Mouse (Mus musculus) fat pad, adult 2 months (tissue): ENCODE results near the gene Cspg5.

Source experiments
- DNase-seq: peaks from one replicate; pipeline ENCODE4 v3.0.0-alpha.2; 2011; ENCODE audit warnings: low read depth, low spot score; ENCODE audit errors: extremely low read depth

Cspg5 gene

DNA sequence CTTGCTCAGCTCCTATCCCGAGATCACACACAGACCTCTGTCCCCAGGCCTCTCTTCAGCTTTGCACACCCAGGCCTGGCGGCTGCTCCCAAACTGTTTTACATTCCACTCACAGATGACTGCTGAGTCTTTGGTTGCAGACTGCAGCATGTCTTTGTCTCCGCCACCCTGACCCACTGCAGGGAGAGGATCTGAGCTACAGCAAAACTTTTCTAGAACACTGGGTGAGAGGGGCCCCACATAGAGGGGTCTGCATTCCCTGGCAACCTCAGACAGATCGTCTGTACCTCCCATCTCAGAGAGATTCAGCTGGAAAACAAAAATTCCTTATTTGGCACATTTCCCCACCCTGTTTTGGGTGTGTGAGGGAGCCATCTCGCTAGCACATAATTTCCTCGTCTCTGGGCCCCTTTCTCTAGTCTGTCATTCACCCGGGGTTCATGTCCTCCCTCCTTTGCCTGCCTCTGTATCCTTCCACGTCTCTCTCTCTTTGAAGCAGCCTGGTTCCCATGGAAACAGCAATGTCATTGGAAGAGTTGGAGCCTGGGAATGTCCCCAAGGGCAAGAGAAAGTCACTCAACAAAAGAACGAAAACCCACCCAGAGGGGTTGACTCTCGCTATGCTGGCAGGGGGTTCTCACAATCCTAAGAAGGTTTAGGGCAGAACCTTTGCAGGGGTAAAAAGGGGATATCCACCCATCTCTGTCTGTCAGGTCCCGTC lies 6.4 kb downstream of the Cspg5 start:
- DNase-seq: no peak

DNA sequence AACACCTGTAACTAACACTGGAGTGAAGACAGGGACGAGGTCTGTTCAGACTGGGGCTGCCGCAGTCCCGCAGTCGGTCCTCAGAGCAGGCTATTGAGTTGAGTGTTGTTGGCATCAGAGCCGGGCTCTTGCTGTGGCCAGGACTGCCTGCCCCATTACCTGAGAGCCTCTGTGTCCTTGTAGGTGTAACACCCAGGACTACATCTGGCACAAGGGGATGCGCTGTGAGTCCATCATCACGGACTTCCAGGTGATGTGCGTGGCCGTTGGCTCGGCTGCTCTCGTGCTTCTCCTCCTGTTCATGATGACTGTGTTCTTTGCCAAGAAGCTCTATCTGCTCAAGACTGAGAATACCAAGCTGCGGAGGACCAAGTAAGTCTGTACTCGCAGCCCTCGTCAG lies 7.2 kb downstream of the Cspg5 start:
- no peak for DNase-seq

DNA sequence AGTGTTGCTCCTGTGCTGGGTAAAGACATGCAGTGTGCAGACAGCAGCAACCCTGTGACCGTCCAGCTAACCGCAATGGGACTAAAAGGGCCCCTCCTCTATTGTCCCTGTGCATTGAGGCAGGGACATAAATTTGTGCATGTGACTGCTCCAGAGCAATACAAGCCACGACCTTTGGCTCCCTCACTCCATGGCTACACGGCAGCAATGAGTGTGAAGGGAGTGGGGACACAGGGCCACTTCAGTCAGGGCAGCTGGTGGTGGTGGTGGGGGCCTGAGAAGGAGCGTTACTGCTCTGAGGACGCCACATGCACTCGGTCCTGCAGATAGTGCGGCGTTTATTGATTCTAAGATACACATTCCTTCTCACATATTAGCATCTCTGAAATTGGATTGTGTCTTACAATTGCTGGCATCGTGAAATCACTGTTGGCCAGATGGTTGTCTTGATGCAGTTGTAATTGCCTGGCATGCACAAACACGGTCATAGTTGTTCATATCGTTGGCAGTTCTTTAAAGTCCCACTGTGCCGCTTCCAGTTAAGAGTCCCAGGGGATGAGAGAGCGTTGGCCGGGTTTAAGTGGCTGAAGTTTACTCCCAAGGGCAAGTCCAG lies 11.9 kb downstream of the Cspg5 start:
- DNase-seq: no peak

- no peak for DNase-seq
Observed at GRCm38 (mm10) chr9:110258646-110259045, 15.1 kb downstream of the Cspg5 start.

- DNase-seq: no peak
Observed at GRCm38 (mm10) chr9:110259118-110259517, 15.5 kb downstream of the Cspg5 start.

DNA sequence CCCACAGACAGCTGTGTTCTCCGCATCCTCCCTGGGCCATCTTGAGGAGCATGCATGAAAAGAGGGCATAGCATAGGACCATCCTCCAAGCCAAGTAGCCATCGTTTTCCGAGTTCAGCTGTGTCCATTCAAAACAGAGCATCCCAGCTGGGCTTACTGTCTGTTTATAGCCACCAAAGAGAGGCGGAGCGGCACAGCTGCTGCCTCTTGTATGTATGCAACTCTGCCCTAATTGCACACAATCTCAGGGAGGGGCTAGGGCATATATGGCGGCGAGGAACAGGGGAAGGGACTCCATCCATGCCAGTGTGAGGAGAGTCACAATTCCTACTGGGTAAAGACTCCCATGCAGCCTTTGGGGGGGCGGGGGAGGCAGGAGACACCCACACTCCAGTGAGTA lies 19.6 kb downstream of the Cspg5 start:
- no peak for DNase-seq

- no peak for DNase-seq
Observed at GRCm38 (mm10) chr9:110264991-110265390, 21.4 kb downstream of the Cspg5 start.

- DNase-seq: no peak
Observed at GRCm38 (mm10) chr9:110268416-110268815, 24.8 kb downstream of the Cspg5 start.

- no peak for DNase-seq
Observed at GRCm38 (mm10) chr9:110272330-110272729, 28.7 kb downstream of the Cspg5 start.

GRCm38 (mm10) chr9:110273507-110273906 lies 29.9 kb downstream of the Cspg5 start:
- DNase-seq: no peak

DNA sequence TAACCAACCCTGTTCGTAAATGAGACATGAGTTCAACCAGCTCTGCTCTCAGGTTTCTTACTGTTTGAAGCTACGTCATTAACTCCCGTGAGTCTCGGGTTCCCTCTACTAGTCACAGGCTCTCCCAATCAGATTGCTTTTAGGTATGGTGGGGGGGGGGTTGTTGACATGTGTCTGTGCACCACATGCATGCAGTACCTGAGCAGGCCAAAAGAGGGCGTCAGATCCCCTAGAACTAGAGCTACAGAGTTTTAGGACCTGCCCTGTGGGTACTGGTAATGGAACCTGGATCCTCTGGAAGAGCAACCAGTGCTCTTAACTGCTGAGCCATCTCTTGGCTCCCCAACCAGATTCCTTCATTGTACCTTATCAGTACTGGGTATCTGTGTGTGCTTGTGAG lies 32.3 kb downstream of the Cspg5 start:
- no peak for DNase-seq

- DNase-seq: no peak
Observed at GRCm38 (mm10) chr9:110277431-110277881, 33.9 kb downstream of the Cspg5 start.

DNA sequence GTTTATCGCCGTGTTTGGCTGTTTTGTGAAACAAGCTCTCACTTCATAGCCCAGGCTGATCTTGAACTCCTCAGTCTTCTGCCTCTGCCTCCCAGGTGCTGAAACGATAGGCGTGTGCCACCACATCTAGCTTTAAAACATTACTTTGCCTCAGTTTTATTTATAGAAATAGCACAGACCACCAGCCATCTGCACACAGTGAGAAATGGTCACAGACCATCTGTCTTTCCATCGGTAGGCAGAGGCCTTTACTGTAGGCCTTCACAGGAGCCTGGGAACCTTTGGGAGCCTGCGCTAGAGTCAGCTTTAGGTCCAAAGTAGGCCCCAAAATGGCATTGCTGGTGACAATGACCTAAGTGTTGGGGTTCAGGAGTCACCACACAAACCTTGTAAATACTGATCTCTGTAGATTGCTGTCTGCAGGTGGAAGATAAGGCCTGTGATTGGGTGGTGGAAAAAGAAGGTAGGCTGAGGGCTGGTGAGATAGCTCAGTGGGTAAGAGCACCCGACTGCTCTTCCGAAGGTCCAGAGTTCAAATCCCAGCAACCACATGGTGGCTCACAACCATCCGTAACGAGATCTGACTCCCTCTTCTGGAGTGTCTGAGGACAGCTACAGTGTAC lies 40.6 kb downstream of the Cspg5 start:
- DNase-seq: no peak

GRCm38 (mm10) chr9:110287321-110287924 lies 43.8 kb downstream of the Cspg5 start:
- DNase-seq: no peak

DNA sequence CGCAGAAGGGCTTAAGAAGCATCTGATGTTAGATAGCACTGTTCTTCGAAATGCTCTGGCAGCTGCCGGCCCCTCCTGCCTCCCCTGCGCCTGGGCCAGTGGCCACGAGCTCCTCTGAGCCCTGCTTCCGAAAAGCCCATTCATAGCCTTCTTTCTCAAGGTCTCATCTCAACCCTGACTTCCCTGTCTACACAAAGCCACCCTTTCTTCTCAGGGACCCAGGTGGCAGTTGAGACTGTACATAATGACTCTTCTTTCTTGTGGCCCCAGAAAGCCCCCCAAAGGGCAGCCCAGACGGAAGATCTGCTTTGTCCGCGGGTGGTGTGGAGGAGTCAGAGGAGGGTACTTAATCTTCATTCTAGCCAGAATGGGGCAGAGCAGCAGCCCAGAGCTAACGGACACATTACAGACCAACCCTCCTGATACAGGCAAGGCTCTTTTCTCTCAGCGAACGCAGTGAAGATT lies 49.7 kb downstream of the Cspg5 start:
- no peak for DNase-seq

- no peak for DNase-seq
Observed at GRCm38 (mm10) chr9:110293873-110294415, 50.4 kb downstream of the Cspg5 start.

GRCm38 (mm10) chr9:110294786-110295185 lies 51.2 kb downstream of the Cspg5 start:
- no peak for DNase-seq

DNA sequence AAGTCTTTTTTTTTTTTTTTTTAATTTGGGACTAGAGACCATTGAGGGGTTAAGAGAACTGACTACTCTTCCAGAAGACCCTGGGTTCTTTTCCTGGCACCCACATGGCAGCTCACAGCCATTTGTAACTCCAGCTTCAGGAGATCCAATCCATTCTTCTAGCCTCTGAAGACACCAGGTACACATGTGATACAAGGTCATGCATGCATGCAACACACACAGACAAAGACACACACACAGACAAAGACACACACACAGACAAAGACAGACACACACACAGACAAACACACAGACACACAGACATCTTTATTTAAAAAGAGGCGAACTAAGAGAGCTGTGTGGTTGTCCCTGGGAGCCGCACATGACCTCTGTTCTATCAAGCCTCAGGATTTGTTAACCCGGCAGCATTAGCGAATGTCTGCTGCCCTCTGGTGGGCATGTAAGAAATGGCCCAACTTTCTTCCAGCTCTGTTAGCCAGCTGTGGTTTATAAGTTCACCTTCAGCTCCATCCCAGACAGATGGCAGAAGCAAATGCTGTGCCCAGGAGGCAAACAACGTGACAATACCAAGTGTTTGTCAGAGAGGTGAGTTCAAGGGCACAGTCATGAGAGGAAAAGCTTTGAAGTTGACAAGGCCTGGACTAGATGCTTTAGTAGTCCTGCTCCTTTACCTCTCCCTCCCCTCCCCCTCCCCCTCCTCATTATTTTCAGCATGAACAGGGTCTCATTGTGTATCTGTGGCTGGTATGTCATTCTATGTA lies 53.5 kb downstream of the Cspg5 start:
- DNase-seq: no peak

GRCm38 (mm10) chr9:110304516-110304915 lies 60.9 kb downstream of the Cspg5 start:
- DNase-seq: no peak

- DNase-seq: no peak
Observed at GRCm38 (mm10) chr9:110304969-110305651, 61.5 kb downstream of the Cspg5 start, which contains the start of gene Elp6. TSS of gene Elp6 (plus strand) at chr9:110305173.
